Comparison of ENCODE assay signal across 8 mouse cellular contexts in the genomic region with DNA sequence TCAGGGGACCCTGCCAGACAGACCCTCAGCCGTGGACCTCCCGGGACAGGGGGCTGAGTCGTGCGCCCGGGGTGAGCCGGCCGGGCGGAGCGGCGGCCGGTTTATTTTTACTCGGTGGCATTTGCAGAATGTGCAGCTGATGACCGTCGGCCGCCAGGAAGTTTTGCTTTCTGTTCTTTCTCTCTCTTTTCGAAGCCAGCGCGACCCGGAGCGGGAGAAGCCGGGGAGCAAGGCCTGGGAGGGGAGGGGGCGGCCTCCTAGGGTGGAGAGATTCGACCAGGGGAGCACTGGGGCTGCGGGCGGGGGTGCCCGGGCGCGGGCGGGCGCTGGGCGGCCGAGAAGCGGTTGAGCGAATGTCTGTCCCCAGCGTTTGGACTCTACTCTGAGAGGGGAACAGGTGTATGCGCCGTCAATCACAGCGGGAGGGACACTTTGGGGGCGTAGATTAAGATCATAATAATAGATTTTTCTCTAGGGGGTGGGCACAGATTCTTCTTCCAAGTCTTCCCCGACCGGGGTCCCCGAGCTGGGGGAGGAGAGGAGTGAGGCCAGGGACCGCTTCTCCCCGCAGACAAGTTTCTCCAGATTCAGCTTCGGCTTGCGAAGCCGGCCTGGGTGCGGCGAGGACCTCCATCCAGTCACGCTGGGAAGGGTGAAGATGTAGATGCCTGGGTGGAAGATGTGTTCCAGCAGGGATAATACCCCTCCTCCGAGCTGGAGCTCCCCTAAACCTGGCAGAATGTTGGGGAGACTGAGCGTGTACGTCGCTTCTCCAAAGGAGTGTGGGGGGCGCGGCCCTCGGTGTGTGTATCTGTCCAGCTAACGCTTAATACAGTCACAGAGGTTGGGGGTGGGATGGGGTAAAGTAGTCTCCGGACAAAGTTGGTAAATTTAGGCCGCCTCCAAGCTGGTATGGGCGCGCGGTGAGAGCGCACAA. TPM values are rescaled to one million over a fixed set of nuclear protein-coding genes. Genes with fewer than 3 reads are reported as not detected.
DNase-seq lines count a peak whose midpoint lies in the region; ATAC-seq and TF ChIP-seq lines count a peak whose summit lies in the region.

No protein-coding gene starts in this region.

- no peak for DNase-seq in CH12.LX (ENCODE audit: extremely low read depth)
- peak; percentile 24 to 39 for DNase-seq in adrenal gland, postnatal 36 days
- peak; percentile 27 to 69 for DNase-seq in heart, adult 2 months
- peak; percentile 51 for DNase-seq in kidney, postnatal 10 days
- no peak for DNase-seq in midbrain, embryonic 14.5 days
- DNase-seq in right cerebral cortex, postnatal 25 days, result no peak
- no peak for DNase-seq in left cerebral cortex, adult 11 months (ENCODE audit: low spot score)

- TF ChIP-seq RAD21 in CH12.LX (IDR thresholded peaks at IDR 0.05; ENCODE audit: low read depth, low read length), result no peak

- peaks cover 92% of the 10 kb centered on the region for H3K27me3 ChIP-seq in CH12.LX (replicated peaks)
- no peaks in the 10 kb centered on the region for H3K27me3 ChIP-seq in heart, adult 2 months (ENCODE audit: control insufficient read depth, insufficient read depth, low read length)
- H3K27me3 ChIP-seq in midbrain, embryonic 14.5 days (ENCODE audit: control insufficient read depth, insufficient read depth, low read length), result peaks cover 85% of the 10 kb centered on the region

- intact Hi-C loops in heart, adult 2 months (cut with DNase I), result loop anchor here (2.0 kb wide), 4 partner anchors 59 to 145 kb away; no protein-coding TSS in a partner anchor

- H3K9ac ChIP-seq in CH12.LX (ENCODE audit: insufficient read depth, low read depth), result no peak overlapping the region
- H3K9ac ChIP-seq in heart, adult 2 months (ENCODE audit: low read depth, low read length), result peak overlapping the region; percentile 82
- H3K9ac ChIP-seq in midbrain, embryonic 14.5 days (replicated peaks; ENCODE audit: low read length), result no peak overlapping the region; the same call in 1 of the 2 replicates

- H3K4me2 ChIP-seq in CH12.LX (ENCODE audit: insufficient read depth, low read depth, poor library complexity, severe bottlenecking), result peak overlapping the region; percentile 67
- peak overlapping the region; percentile 99 for H3K4me2 ChIP-seq in midbrain, embryonic 14.5 days (ENCODE audit: low read length)

- H3K4me1 ChIP-seq in CH12.LX (ENCODE audit: control insufficient read depth in 1 of 2, insufficient read depth in 2 of 2), result no peaks in the 10 kb centered on the region
- H3K4me1 ChIP-seq in heart, adult 2 months (ENCODE audit: control insufficient read depth, insufficient read depth, low read length), result peaks cover 1% of the 10 kb centered on the region; the same call in 1 of the 2 replicates
- H3K4me1 ChIP-seq in midbrain, embryonic 14.5 days (ENCODE audit: control insufficient read depth, insufficient read depth, low read length), result peaks cover 40% of the 10 kb centered on the region

- in situ Hi-C loops in CH12.LX (cut with MboI; ENCODE audit: low pct_ligation_motif_present, low pct_unique_long_range_greater_than_20kb, low sequenced_read_pairs), result no loop called here

- H3K79me2 ChIP-seq in CH12.LX (replicated peaks; ENCODE audit: control insufficient read depth, extremely low read depth, insufficient read depth, poor library complexity, severe bottlenecking), result no peaks in the 10 kb centered on the region
- no peaks in the 10 kb centered on the region; the same call in 1 of the 2 replicates for H3K79me2 ChIP-seq in heart, adult 2 months (replicated peaks; ENCODE audit: control insufficient read depth, insufficient read depth, low read length)

- 1% methylated on average over 61 of the region's 64 CpGs for WGBS in heart, adult 2 months
- 0% methylated on average over 63 of the region's 64 CpGs for WGBS in midbrain, embryonic 14.5 days

- H3K36me3 ChIP-seq in CH12.LX (replicated peaks in 1 of 2; ENCODE audit: control insufficient read depth in 1 of 2, insufficient read depth in 1 of 2, low read length in 1 of 2), result no peaks in the 10 kb centered on the region
- no peaks in the 10 kb centered on the region for H3K36me3 ChIP-seq in heart, adult 2 months (ENCODE audit: control insufficient read depth, insufficient read depth, low read length)
- no peaks in the 10 kb centered on the region for H3K36me3 ChIP-seq in midbrain, embryonic 14.5 days (ENCODE audit: control insufficient read depth, insufficient read depth, low read length)

- peak overlapping the region in 1 of 3 experiments; percentile 23 for H3K4me3 ChIP-seq in CH12.LX (replicated peaks in 1 of 3; ENCODE audit: low read depth in 2 of 3, low read length in 2 of 3, poor library complexity in 1 of 3)
- peak overlapping the region; percentile 98 for H3K4me3 ChIP-seq in heart, adult 2 months
- H3K4me3 ChIP-seq in midbrain, embryonic 14.5 days (replicated peaks; ENCODE audit: low read depth, low read length), result peak overlapping the region; percentile 52

- no peak overlapping the region for H3K27ac ChIP-seq in CH12.LX (ENCODE audit: insufficient read depth, low read depth)
- peak overlapping the region; percentile 93 for H3K27ac ChIP-seq in heart, adult 2 months
- no peak overlapping the region for H3K27ac ChIP-seq in midbrain, embryonic 14.5 days (replicated peaks; ENCODE audit: low read depth, low read length)

- TF ChIP-seq EP300 in CH12.LX (IDR thresholded peaks at IDR 0.05; ENCODE audit: low read length), result no peak
- no peak for TF ChIP-seq EP300 in heart, adult 2 months (IDR thresholded peaks at IDR 0.05; ENCODE audit: insufficient read depth, low read depth, low read length)

- no peak for ATAC-seq in midbrain, embryonic 14.5 days (ENCODE audit: low FRiP score, low TSS enrichment)
- ATAC-seq in erythroblast, adult 5-6 weeks (replicated peaks; ENCODE audit: low FRiP score, poor library complexity, severe bottlenecking), result no peak

- H3K9me3 ChIP-seq in CH12.LX (replicated peaks; ENCODE audit: low read length), result peaks cover 7% of the 10 kb centered on the region
- no peaks in the 10 kb centered on the region for H3K9me3 ChIP-seq in midbrain, embryonic 14.5 days (ENCODE audit: control insufficient read depth, low read length)

- no peak for TF ChIP-seq CTCF in CH12.LX (conservative IDR thresholded peaks at IDR 0.05 in 1 of 2, IDR thresholded peaks at IDR 0.05 in 1 of 2; ENCODE audit: low read depth in 2 of 2, low read length in 2 of 2)
- TF ChIP-seq CTCF in heart, adult 2 months (IDR thresholded peaks at IDR 0.05), result no peak

- no peak for TF ChIP-seq POLR2A in CH12.LX (IDR thresholded peaks at IDR 0.05; ENCODE audit: low read depth, low read length)
- TF ChIP-seq POLR2A in heart, adult 2 months (IDR thresholded peaks at IDR 0.05; ENCODE audit: insufficient read depth, low read depth, low read length), result no peak

- dilution Hi-C loops in CH12.LX (cut with MboI; ENCODE audit: extremely low pct_ligation_motif_present, extremely low pct_unique_long_range_greater_than_20kb, low sequenced_read_pairs), result no loop called here

TF ChIP-seq in CH12.LX, 34 proteins besides CTCF, POLR2A, EP300 and RAD21:
- TF ChIP-seq JUN (IDR thresholded peaks at IDR 0.05; ENCODE audit: insufficient read depth, low read depth, low read length) (no peak), NELFE (IDR thresholded peaks at IDR 0.05; ENCODE audit: low read depth, low read length) (no peak), MEF2A (IDR thresholded peaks at IDR 0.05; ENCODE audit: borderline replicate concordance, low read depth, low read length) (no peak), HCFC1 (IDR thresholded peaks at IDR 0.05; ENCODE audit: low read depth, low read length) (no peak), POLR2AphosphoS2 (IDR thresholded peaks at IDR 0.05; ENCODE audit: low read depth, low read length) (no peak), CHD2 (IDR thresholded peaks at IDR 0.05; ENCODE audit: low read length) (no peak), RCOR1 (conservative IDR thresholded peaks at IDR 0.05; ENCODE audit: low read depth, low read length) (no peak), ETS1 (conservative IDR thresholded peaks at IDR 0.05; ENCODE audit: low read depth, low read length) (no peak), MAZ (IDR thresholded peaks at IDR 0.05; ENCODE audit: low read depth, low read length) (no peak), ZC3H11A (IDR thresholded peaks at IDR 0.05; ENCODE audit: low read depth, low read length) (no peak), MXI1 (IDR thresholded peaks at IDR 0.05; ENCODE audit: low read depth, low read length) (no peak), JUND (conservative IDR thresholded peaks at IDR 0.05; ENCODE audit: low read depth, low read length) (no peak), GABPA (IDR thresholded peaks at IDR 0.05; ENCODE audit: insufficient replicate concordance, low read depth, low read length) (no peak), ZNF384 (IDR thresholded peaks at IDR 0.05; ENCODE audit: low read depth, low read length) (no peak), SIN3A (IDR thresholded peaks at IDR 0.05; ENCODE audit: low read length) (no peak), E2F4 (IDR thresholded peaks at IDR 0.05; ENCODE audit: insufficient replicate concordance, low read depth, low read length) (no peak)

RNA-seq across cellular contexts. Expression of a gene that starts 1.9 kb away (rescaled TPM):
- total RNA-seq in CH12.LX (2012; rRNA removed) (0.13 and 0.17 TPM in 2 replicates), CH12.LX (2014; rRNA removed) (0.12 and 0.23 TPM in 2 replicates)
- polyA plus RNA-seq in CH12.LX (2012; ENCODE audit: insufficient read length, low read depth), result 0.36 and 0.37 TPM in 2 replicates
- 1 to 10 TPM; 2.4 to 5.7 TPM for total RNA-seq in adrenal gland, postnatal 36 days (2021)
- 10 to 100 TPM; 42.5 to 47.0 TPM for total RNA-seq in heart, adult 2 months (2021)
- polyA plus RNA-seq in heart, adult 2 months (2012; rRNA removed), result 21.2 and 22.4 TPM in 2 replicates
- polyA plus RNA-seq in midbrain, embryonic 14.5 days (2014; fragmentation: Nextera tagmentation; extraction: Ambion mirVana), result 2.1 and 3.1 TPM in 2 replicates
- 1.5 and 2.5 TPM in 2 replicates for total RNA-seq in erythroblast, adult 5-6 weeks (2015; ENCODE audit: low replicate concordance)
- total RNA-seq in erythroblast, adult 5-6 weeks (2017; ENCODE audit: low replicate concordance), result 1.2 and 1.5 TPM in 2 replicates

Comparison
In these comparisons a context has a peak if more than half of its experiments do, and no peak if none do; other contexts are left out.
1. DNase-seq: peak in adrenal gland, postnatal 36 days (2 of 2), heart, adult 2 months (2 of 2) and kidney, postnatal 10 days (single experiment); none in CH12.LX (single experiment), midbrain, embryonic 14.5 days (single experiment), right cerebral cortex, postnatal 25 days (single experiment) and left cerebral cortex, adult 11 months (single experiment).
2. RNA of a gene that starts 1.9 kb away (total RNA-seq): 42.5 to 47.0 TPM in heart, adult 2 months; 2.4 to 5.7 TPM in adrenal gland, postnatal 36 days, 1.2 to 2.5 TPM in erythroblast, adult 5-6 weeks and 0.12 to 0.23 TPM in CH12.LX; every median in the first group is over 4 times any median in the second.